Mouse (Mus musculus) neural tube, embryonic 11.5 days (tissue): Measurements from ENCODE around the gene Sf3a1. TPM values are rescaled to one million over a fixed set of nuclear protein-coding genes. Genes with fewer than 3 reads are reported as not detected.

Source experiments
- ATAC-seq: fragments of 200-750 bp; cut with Nextera tagmentation; 2 replicates; pipeline ENCODE4 v1.8.0; 2017; ENCODE audit warnings: moderate number of reproducible peaks, mild to moderate bottlenecking, moderate TSS enrichment, moderate library complexity; ENCODE audit not compliant: insufficient read depth, low FRiP score, low TSS enrichment
- DNase-seq: peaks from one replicate; pipeline ENCODE4 v3.0.0-alpha.2; 2015; ENCODE audit warnings: low spot score
- H3K27ac ChIP-seq: fragments of 300-500 bp; sonication (generic); 2 replicates; pipeline ENCODE4 v1.5.1; 2014; ENCODE audit warnings: low read depth, mild to moderate bottlenecking, low read length
- H3K27me3 ChIP-seq: fragments of 300-500 bp; sonication (generic); 2 replicates; pipeline ENCODE4 v1.6.1; 2014; ENCODE audit warnings: mild to moderate bottlenecking, low read length, mixed read lengths; ENCODE audit not compliant: control insufficient read depth, insufficient read depth
- H3K36me3 ChIP-seq: fragments of 300-500 bp; sonication (generic); 2 replicates; pipeline ENCODE4 v1.6.1; 2014; ENCODE audit warnings: mild to moderate bottlenecking, low read length, moderate library complexity, mixed read lengths; ENCODE audit not compliant: control insufficient read depth, insufficient read depth
- H3K4me1 ChIP-seq: fragments of 300-500 bp; sonication (generic); 2 replicates; pipeline ENCODE4 v1.6.1; 2014; ENCODE audit warnings: low read length, mixed read lengths; ENCODE audit not compliant: control insufficient read depth, insufficient read depth
- H3K4me2 ChIP-seq: fragments of 300-500 bp; sonication (generic); 2 replicates; pipeline ENCODE4 v1.6.1; 2014; ENCODE audit warnings: low read depth, mild to moderate bottlenecking, moderate library complexity
- H3K4me3 ChIP-seq: fragments of 300-500 bp; sonication (generic); 2 replicates; pipeline ENCODE4 v1.5.1; 2014; ENCODE audit warnings: low read depth, low read length
- H3K9ac ChIP-seq: fragments of 300-500 bp; sonication (generic); 2 replicates; pipeline ENCODE4 v1.6.1; 2014; ENCODE audit warnings: mild to moderate bottlenecking, low read length
- H3K9me3 ChIP-seq: fragments of 300-500 bp; sonication (generic); 2 replicates; pipeline ENCODE4 v1.6.1; 2016; ENCODE audit warnings: low read length; ENCODE audit not compliant: control insufficient read depth
- WGBS: fragments of 180-500 bp; shearing (Covaris S2); extraction: QIAGEN DNeasy Blood & Tissue Kit; methylation state at CpG from one replicate; pipeline ENCODE4 v1.1.7; 2014; 5-methylcytosine and 5-hydroxymethylcytosine counted together
- polyA plus RNA-seq: library from polyadenylated mRNA; unstranded; fragments of >200 nt; fragmentation: Nextera tagmentation; extraction: Ambion mirVana; gene quantifications from 2 replicates; pipeline ENCODE4 v1.2.1, GENCODE M21; 2014

The Sf3a1 gene
- polyA plus RNA-seq, 1 experiment from 2014 or later: 91.1 TPM

DNA sequence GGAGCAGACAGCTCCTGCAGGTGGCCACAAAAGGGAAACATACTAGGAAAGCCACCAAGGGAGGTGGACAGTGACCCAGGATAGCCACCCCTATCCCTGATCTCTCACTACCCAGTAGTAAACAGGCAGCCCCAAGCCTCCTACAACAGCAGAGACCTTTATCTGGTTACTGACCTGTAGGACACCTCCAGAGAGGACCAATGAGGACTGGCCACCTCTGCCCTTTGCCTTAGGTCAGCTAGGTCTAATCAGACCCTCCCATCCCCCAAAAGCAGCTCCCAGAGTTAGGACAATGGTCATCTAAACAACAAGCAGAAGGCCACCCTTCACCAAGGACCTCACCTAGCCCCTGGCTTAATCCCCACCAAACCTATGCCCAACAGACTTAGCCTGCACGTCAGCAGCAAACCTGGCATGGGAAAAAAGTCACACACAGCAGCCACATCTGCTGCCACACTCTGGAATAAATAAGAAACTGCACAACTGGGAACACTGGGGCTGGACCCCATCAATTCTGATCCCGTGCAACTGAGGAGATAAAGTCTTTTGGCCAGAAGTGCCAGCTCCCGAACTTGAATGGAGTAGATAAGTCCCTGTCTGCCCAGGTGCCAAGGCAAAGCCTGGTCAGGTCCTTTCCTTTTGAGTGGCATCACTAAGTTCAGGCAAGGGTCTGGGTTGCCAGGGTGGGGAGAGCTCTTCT lies 42.6 kb upstream of the Sf3a1 start:
- DNase-seq: no peak
- Histone ChIP-seq H3K27me3 (no peaks in the 10 kb centered on the region; the same call in 1 of the 2 replicates), H3K4me3 (peak overlapping the region; percentile 61), H3K27ac (no peak overlapping the region), H3K9me3 (no peaks in the 10 kb centered on the region), H3K4me1 (no peaks in the 10 kb centered on the region; the same call in 1 of the 2 replicates), H3K36me3 (no peaks in the 10 kb centered on the region), H3K4me2 (peak overlapping the region; percentile 97), H3K9ac (no peak overlapping the region)
- ATAC-seq: no peak
- WGBS: 45% methylated on average over 3 of the region's 3 CpGs

DNA sequence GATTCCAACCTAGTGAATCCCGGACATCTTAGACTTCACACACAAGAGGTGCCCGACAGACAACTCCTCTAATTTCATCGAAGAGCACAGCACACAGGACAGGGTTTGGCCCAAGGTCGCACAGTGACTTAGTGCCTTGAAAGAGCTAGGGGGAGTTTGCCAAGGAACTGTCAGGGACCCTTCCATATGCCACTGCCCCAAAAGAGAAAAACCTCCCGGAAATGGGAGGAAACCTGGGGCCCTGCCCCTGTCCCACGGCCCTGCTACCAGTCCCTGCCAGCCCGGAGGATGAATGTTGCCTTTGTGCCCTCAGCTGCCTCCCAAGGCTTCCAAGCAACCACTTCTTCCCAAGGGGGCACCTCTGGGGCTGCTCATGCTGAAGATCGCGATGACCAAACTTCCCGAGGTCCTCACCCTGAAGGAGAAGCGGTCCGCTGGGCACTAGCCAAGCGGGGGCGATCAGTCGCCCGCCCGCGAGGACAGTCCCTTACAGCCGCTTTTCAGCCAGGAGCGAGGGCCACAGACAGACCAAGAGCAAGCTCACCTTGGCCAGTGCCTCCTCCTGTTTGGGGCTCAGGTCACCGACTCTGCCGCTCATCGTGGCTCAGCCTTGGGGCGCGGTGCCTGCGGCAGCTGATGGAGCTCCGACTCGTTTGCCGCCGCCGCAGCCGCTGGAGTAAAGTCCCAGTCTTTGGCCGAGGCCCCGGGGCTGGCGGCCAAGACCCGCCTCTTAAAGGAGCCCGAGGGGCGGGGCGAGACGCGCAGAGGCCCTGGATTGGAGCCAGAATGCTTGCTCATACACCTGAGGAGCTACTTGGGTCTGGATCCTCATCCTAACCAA lies 41.8 kb upstream of the Sf3a1 start:
- Histone ChIP-seq H3K27ac (no peak overlapping the region), H3K27me3 (no peaks in the 10 kb centered on the region; the same call in 1 of the 2 replicates), H3K9ac (peak overlapping the region; percentile 74), H3K9me3 (no peaks in the 10 kb centered on the region), H3K4me3 (peak overlapping the region; percentile 61), H3K4me2 (peak overlapping the region; percentile 97), H3K36me3 (no peaks in the 10 kb centered on the region), H3K4me1 (no peaks in the 10 kb centered on the region; the same call in 1 of the 2 replicates)
- WGBS: 3% methylated on average over 41 of the region's 41 CpGs
- peak; percentile 73 for DNase-seq
- peak; percentile 73; the same call in 1 of the 2 replicates for ATAC-seq

DNA sequence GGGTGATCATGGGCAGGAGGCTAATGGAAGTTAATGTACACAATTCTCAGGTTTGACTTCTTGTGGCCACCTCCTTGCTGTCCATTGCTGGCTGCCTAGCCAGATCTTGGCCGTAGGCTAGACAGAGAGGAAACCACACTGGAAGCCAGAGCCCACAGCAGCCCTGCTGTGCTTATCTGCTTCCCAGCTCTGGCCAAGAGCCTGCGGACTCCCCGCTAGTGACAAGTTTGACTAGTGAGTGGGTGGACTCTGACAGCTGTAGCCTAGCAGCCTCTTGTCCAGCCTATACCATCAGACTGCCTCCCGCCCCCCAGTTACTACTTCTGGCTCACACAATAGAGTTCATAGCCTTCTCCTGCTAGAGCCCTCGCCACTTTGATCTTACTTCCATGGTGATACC lies 40.5 kb upstream of the Sf3a1 start:
- Histone ChIP-seq H3K27ac (no peak overlapping the region), H3K4me2 (no peak overlapping the region), H3K9ac (no peak overlapping the region), H3K9me3 (no peaks in the 10 kb centered on the region), H3K27me3 (no peaks in the 10 kb centered on the region; the same call in 1 of the 2 replicates), H3K36me3 (no peaks in the 10 kb centered on the region), H3K4me3 (no peak overlapping the region), H3K4me1 (no peaks in the 10 kb centered on the region; the same call in 1 of the 2 replicates)
- 78% methylated on average over 5 of the region's 5 CpGs for WGBS
- DNase-seq (no peak), ATAC-seq (no peak)

DNA sequence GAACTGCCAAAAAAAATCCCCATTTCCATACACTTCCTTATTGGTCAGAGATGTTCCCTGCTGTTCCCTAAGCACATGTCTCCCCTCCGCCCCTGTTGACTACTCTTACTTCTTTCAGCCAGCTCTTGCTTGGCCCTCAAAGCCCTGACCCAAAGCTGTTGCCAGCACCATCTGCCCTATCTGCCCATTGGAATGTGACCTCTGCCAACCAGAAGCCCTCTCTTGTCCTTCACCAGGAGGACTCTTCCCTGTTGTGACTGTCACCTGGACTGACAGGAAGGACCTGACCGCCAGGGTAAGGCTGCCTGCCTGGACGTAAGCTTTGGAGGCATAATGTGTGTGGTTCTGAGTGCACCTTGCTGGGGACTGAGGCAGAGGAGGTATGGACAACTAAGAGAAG lies 38.5 kb upstream of the Sf3a1 start:
- no peak for ATAC-seq
- WGBS: 79% methylated on average over 3 of the region's 3 CpGs

DNA sequence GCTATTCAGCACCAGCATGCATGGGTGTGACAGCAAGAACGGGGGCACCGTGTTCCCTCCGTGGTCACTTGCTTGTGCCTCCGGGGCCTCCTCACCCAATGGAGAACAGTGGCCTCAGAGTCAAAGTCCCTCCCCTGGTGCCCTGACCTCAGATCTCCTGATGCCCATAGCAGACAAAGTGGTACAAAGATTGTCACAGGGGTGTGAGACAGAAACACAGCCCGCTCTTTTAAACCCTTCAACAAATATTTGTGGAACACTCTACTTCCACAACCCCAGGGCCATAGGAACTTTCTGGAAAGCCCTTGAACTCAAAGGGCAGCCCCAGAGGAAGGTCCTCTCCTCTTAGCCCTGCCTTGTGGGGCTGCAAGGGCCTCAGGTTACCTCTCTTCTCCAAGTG lies 37.9 kb upstream of the Sf3a1 start:
- H3K27me3 ChIP-seq: no peaks in the 10 kb centered on the region; the same call in 1 of the 2 replicates
- no peak overlapping the region for H3K4me3 ChIP-seq
- H3K9me3 ChIP-seq: no peaks in the 10 kb centered on the region
- 88% methylated on average over 5 of the region's 5 CpGs for WGBS
- DNase-seq (no peak), ATAC-seq (no peak)
- no peak overlapping the region for H3K9ac ChIP-seq
- no peaks in the 10 kb centered on the region for H3K36me3 ChIP-seq
- H3K4me2 ChIP-seq: no peak overlapping the region
- H3K27ac ChIP-seq: no peak overlapping the region
- H3K4me1 ChIP-seq: no peaks in the 10 kb centered on the region; the same call in 1 of the 2 replicates

More for the DNA sequence above, 38.5 kb upstream of the Sf3a1 start:
- no peaks in the 10 kb centered on the region for H3K36me3 ChIP-seq
- no peak overlapping the region for H3K27ac ChIP-seq
- DNase-seq: no peak
- no peak overlapping the region for H3K4me3 ChIP-seq
- H3K27me3 ChIP-seq: no peaks in the 10 kb centered on the region; the same call in 1 of the 2 replicates
- no peak overlapping the region for H3K4me2 ChIP-seq
- no peak overlapping the region for H3K9ac ChIP-seq
- H3K9me3 ChIP-seq: no peaks in the 10 kb centered on the region
- no peaks in the 10 kb centered on the region; the same call in 1 of the 2 replicates for H3K4me1 ChIP-seq

DNA sequence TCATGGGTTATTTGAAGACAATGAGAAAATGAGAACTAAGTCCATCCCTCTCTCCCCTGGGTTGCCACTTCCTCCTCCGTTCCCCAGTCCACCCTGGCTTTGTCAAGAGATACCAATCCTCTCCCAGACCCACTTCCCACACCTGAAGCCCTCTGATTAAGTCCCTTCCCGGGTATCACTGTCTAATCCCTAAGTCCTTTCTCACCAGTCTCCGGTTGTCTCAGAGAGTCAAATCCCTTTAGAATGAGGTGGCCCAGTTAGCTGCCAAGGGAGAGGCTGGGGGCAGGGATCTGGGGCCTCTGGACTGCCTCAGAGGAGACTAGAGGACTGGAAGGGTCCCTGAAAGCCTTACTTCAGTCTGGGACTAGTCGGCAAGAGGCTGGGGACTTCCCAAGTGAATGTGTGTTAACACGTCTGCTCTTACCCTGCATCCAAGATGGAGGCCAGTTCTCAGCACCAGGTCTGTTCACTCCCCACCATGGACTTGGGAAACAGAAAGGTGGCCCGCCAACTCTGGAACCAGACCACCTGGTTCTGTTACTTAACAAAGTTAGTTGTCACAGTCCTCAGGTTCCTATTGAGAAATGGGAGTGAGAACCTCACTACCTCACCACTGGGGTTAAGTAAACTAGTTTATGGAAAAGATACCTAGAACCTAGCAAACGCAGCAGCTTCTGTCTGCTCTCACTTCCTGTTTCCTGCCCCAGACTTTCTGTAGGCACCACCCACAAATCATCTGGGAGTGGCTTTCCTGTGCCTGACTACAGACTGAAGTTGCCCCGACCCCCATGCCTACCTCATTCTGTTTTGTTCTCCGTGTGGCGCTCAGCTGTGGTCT lies 37.2 kb upstream of the Sf3a1 start, which contains the start of gene Sec14l2:
Gene Sec14l2, minus strand, starts transcription at position 674 of the 838 bp plus-strand sequence.
- DNase-seq (no peak), ATAC-seq (no peak)
- H3K9me3 ChIP-seq: no peaks in the 10 kb centered on the region
- no peak within 1 kb of the TSS for H3K4me2 ChIP-seq
- 84% methylated on average over 10 of the region's 10 CpGs for WGBS
- no peak within 1 kb of the TSS for H3K9ac ChIP-seq
- H3K27me3 ChIP-seq: no peaks in the 10 kb centered on the region; the same call in 1 of the 2 replicates
- no peaks in the 10 kb centered on the region; the same call in 1 of the 2 replicates for H3K4me1 ChIP-seq
- H3K4me3 ChIP-seq: no peak within 1 kb of the TSS
- no peak within 1 kb of the TSS for H3K27ac ChIP-seq
- no peaks in the 10 kb centered on the region for H3K36me3 ChIP-seq

DNA sequence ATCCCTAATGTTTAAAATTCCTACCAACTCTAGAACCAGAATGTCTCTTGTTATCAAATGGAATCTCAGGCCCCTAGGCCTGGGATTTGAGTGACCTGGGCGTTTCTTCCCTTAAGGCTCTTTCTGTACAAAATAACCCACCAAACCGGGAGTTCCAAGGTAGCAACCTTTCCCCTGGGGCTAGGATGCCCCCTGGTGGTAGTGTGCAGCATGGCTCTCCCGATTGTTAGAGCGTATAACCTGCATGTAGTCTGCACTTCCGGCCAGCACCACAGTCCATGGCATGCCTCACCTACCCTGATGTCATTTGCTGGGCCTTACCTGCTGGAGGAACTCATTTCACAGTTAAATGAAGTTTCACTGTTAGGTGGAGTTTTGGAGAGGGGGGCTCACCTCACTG lies 36.2 kb upstream of the Sf3a1 start:
- ATAC-seq (no peak), DNase-seq (no peak)
- WGBS: 60% methylated on average over 5 of the region's 5 CpGs

DNA sequence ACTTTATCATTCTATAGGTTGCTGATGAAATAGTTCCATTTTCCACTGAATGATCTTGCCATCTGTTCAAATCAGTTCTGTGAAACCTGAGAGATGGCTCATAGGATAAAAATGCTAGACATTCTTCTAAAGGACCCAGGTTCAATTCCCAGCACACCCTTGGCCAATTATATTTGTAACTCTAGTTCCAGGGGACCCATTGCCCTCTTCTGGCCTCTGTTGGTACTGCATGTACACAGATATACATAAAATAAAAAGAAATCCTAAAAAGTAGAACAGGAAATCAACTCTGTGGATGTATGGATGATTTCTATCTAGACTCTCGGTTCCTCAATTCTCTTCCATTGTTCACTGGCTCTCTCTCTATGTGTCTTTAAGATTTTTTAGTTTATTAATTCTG lies 33.1 kb upstream of the Sf3a1 start:
- no peak for DNase-seq
- H3K27me3 ChIP-seq: no peaks in the 10 kb centered on the region
- ATAC-seq: no peak
- no peaks in the 10 kb centered on the region for H3K4me1 ChIP-seq
- no peak overlapping the region for H3K9ac ChIP-seq
- H3K36me3 ChIP-seq: no peaks in the 10 kb centered on the region
- H3K27ac ChIP-seq: no peak overlapping the region
- no peaks in the 10 kb centered on the region for H3K9me3 ChIP-seq
- H3K4me3 ChIP-seq: no peak overlapping the region
- H3K4me2 ChIP-seq: no peak overlapping the region
- WGBS: 83% methylated on average over 1 of the region's 1 CpGs

More for the DNA sequence above, 36.2 kb upstream of the Sf3a1 start:
- H3K9me3 ChIP-seq: no peaks in the 10 kb centered on the region
- no peak overlapping the region for H3K4me2 ChIP-seq
- no peaks in the 10 kb centered on the region for H3K36me3 ChIP-seq
- H3K4me1 ChIP-seq: no peaks in the 10 kb centered on the region
- no peak overlapping the region for H3K27ac ChIP-seq
- no peak overlapping the region for H3K9ac ChIP-seq
- no peaks in the 10 kb centered on the region for H3K27me3 ChIP-seq
- no peak overlapping the region for H3K4me3 ChIP-seq
